Mouse (Mus musculus) megakaryocyte, embryonic 14.5 days (primary cell): ENCODE results near the gene 0610009B22Rik.

ENCODE experiments used
- FLI1 ChIP-seq: IDR thresholded peaks from 2 replicates; pipeline ENCODE4 v1.6.1; 2012; ENCODE audit warnings: low read length, inconsistent platforms, mixed read lengths
- GATA1 ChIP-seq: IDR thresholded peaks from 3 replicates; pipeline ENCODE4 v1.6.1; 2012; ENCODE audit warnings: mixed read lengths, low read length, inconsistent platforms, borderline replicate concordance

DNA sequence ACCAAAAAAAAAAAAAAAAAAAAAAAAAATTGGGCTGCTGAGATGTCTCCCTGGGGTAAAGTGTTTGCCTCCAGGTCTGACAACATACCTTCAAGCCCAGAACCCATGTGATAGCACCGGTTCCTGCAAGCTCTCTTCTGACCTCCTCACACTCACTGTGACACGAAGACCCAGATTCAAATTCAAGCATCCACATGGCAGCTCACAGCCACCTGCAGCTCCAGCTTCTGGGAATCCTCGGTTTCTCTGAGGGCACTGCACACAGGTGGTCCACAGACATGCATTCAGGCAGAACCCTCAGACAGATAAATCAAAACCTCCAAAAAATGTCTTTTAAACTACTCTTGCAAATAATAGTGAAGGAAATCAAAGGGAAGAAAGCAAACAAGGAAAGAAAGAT, 9.2 kb downstream of the 0610009B22Rik start:
- TF ChIP-seq GATA1, result no peak
- no peak for TF ChIP-seq FLI1
